ENCODE assay signal across 12 mouse cellular contexts in the genomic region with DNA sequence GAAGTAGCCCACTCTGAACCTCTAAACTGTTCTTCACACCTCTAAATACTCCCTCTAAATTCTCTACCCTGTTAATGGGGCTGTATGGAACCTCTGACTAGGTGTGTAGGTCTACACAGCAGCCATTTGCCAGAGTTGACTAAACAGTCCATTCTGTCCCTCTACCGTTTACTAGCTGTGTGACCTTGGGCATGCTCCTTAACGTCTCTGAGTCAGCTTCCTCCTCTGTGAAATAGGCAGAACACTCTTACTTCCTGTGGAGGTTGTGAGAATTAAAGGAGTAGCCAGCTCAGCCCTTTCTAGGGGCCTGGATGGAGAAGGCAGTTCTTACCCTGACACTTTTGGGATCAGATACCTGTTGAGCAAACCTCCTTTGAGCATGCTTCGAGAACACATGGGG.
"Had no signal": no experiment of that assay in that cellular context is flagged by ENCODE, and none has a peak within 500 bp of the region (broad histone marks: within the 10 kb centered on the region; RNA-seq: fewer than 3 reads in every experiment).

No protein-coding gene starts in this region.

- H3K4me1 ChIP-seq: neural tube, embryonic 12.5 days had no signal

- DNase-seq: kidney, adult 8-10 months; kidney, postnatal 25 days; left cerebral cortex, postnatal 4 days; lung, embryonic 14.5 days; lung, postnatal 10 days; lung, postnatal 4 days; midbrain, embryonic 14.5 days; thymus, postnatal 36 days had no signal

- H3K27me3 ChIP-seq: limb, embryonic 15.5 days; neural tube, embryonic 12.5 days had no signal

- H3K36me3 ChIP-seq: neural tube, embryonic 12.5 days had no signal

- H3K4me3 ChIP-seq: left cerebral cortex, adult 2 months; limb, embryonic 15.5 days; midbrain, embryonic 10.5 days; neural tube, embryonic 12.5 days had no signal

- H3K9ac ChIP-seq: limb, embryonic 15.5 days; lung, embryonic 14.5 days; neural tube, embryonic 12.5 days had no signal

- H3K4me2 ChIP-seq: limb, embryonic 15.5 days; lung, embryonic 14.5 days; neural tube, embryonic 12.5 days had no signal

- H3K27ac ChIP-seq: left cerebral cortex, adult 2 months; limb, embryonic 15.5 days; neural tube, embryonic 12.5 days had no signal

- H3K9me3 ChIP-seq: limb, embryonic 15.5 days; midbrain, embryonic 10.5 days; neural tube, embryonic 12.5 days had no signal
